Mouse (Mus musculus) CH12.LX (cell line): ENCODE measurements around the gene Tada3.

Experiments
- BHLHE40 ChIP-seq: IDR thresholded peaks from 2 replicates; pipeline ENCODE4 v1.6.1; 2011; ENCODE audit warnings: mild to moderate bottlenecking, low read depth, low read length, improper control_type of control experiment
- CTCF ChIP-seq, 2 experiments: IDR thresholded peaks in 1 of 2; conservative IDR thresholded peaks in 1 of 2; 2 replicates each; pipeline ENCODE4 v1.5.1; 2011 to 2012; ENCODE audit warnings: low read depth in 2 of 2, low read length in 2 of 2, improper control_type of control experiment in 1 of 2, inconsistent platforms in 1 of 2, mild to moderate bottlenecking in 1 of 2, moderate library complexity in 1 of 2
- EP300 ChIP-seq: IDR thresholded peaks from 2 replicates; pipeline ENCODE4 v1.6.1; 2011; ENCODE audit warnings: low read length, improper control_type of control experiment
- UBTF ChIP-seq: IDR thresholded peaks from 2 replicates; pipeline ENCODE4 v1.6.1; 2012; ENCODE audit warnings: low read depth, mild to moderate bottlenecking, inconsistent platforms, low read length, improper control_type of control experiment, moderate library complexity
- ZMIZ1 ChIP-seq: IDR thresholded peaks from 2 replicates; pipeline ENCODE4 v1.6.1; 2012; ENCODE audit warnings: low read depth, mild to moderate bottlenecking, inconsistent platforms, low read length, improper control_type of control experiment

DNA sequence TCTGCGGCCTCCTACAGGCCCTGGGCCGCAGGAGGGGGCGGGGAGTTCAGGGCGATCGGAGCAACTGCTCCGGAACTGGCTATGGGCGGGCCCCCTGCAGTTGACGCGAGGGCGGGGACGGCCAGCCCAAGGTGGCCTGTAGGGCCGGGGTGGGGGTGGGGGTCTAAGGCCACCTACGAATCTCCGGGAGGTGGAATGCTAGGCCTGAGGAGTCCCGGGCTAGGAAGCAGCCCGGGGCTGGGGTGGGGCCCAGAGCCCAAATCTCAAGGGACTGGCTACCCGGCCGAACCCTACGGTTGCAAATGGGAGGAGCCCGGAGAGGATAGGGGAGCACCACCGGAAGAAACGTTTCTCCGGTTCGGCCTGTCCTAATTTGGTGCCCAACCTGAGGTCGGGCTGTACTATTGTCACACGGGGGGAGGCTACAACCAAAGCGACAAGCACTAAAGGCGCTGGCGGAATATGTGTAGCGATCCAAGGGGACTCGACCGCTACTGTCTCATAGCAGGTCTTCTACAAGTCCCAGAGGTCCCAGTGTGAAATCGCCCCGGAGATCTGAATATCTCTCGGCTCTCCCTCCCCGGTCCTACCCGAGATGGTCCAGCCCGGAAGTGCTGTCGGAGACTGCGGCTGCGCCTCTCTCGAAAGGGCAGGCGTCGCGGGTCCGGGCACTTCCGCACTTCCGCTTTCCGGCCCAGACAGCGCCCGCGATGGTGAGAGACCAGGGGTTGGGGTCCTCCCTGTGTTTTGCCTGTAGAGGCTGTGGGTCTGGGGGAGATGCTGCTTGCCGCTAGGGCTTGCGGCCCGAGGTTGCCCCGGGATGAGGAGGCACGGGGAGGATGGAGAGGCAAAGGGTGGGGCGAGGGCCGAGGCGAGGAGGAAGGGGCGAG lies at the start of gene Tada3, which contains the start of gene Arpc4:
- TF ChIP-seq BHLHE40: peak; percentile 55
- peak; percentile 81 for TF ChIP-seq ZMIZ1
- TF ChIP-seq EP300: no peak
- peak; percentile 54 for TF ChIP-seq UBTF
- TF ChIP-seq CTCF (conservative IDR thresholded peaks at IDR 0.05 in 1 of 2, IDR thresholded peaks at IDR 0.05 in 1 of 2; ENCODE audit: low read depth in 2 of 2, low read length in 2 of 2): no peak
